Mouse (Mus musculus): Measurements from ENCODE around the gene Bub1b. TPM values are rescaled to one million over a fixed set of nuclear protein-coding genes. Genes with fewer than 3 reads are reported as not detected.
A peak's percentile ranks its signal among the peaks of the same experiment; 100 is the strongest.

Bub1b gene
- polyA plus RNA-seq, 1 experiment from 2014 or later: 112 TPM

DNA sequence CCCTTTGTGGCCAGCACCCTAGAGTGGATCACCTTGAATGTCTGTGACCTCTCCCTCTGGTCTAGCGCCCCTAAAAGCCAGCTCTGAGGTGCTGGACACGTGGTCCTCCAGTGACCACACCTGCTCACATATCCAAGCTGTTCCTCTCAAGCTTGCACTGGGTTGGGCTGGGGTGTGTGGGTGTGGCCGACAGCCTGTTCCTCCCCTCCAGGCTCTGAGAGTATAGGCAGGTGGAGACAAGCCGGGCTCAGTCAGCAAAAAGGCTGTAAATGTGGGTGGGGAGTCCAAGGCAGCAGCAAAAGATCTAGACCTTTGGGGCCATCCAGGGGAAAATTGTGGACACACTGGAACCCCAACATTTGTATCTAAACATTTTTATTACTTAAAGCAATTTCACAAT, 60.4 kb downstream of the Bub1b start:
- Histone ChIP-seq H3K36me3 (ENCODE audit: control insufficient read depth, insufficient read depth, low read length) (no peaks in the 10 kb centered on the region), H3K9me3 (ENCODE audit: control insufficient read depth, low read length) (no peaks in the 10 kb centered on the region), H3K27me3 (ENCODE audit: control insufficient read depth, insufficient read depth, low read length) (peaks cover 12% of the 10 kb centered on the region), H3K4me2 (ENCODE audit: low read depth) (no peak overlapping the region), H3K9ac (ENCODE audit: low read length) (no peak overlapping the region), H3K4me3 (ENCODE audit: low read depth, low read length) (no peak overlapping the region), H3K27ac (ENCODE audit: low read depth, low read length) (no peak overlapping the region), H3K4me1 (ENCODE audit: control insufficient read depth, insufficient read depth, low read length) (peaks cover 14% of the 10 kb centered on the region)
- ATAC-seq (ENCODE audit: insufficient read depth, low FRiP score, low TSS enrichment): no peak
- WGBS: 26% methylated on average over 4 of the region's 4 CpGs
- DNase-seq (ENCODE audit: low spot score): no peak

DNA sequence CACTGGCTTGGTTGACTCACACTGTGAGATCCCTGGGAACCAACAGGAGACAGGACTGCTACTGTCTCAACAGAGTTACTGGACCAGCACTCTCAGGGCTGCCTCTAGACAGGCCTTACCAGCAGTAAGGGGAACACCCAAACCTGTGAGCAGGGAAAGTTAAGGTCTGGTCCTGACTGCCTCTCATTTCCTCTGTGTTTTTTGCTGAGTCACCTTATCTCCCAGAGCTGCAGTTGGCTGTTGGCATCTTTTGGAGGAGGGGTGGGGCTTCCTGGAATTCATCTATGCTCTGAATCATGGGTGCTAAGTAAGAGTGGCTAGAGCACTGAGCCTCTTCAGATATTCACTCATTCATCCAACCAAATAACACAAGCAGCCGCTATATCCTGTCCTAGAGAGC, 61.1 kb downstream of the Bub1b start:
- 85% methylated on average over 1 of the region's 1 CpGs for WGBS
- no peak overlapping the region for H3K4me3 ChIP-seq (ENCODE audit: low read depth, low read length)
- no peak overlapping the region for H3K9ac ChIP-seq (ENCODE audit: low read length)
- 0 out of 2 replicates have a peak overlapping the region, but pooled peaks have one; percentile 6 for H3K27ac ChIP-seq (ENCODE audit: low read depth, low read length)
- peaks cover 18% of the 10 kb centered on the region for H3K27me3 ChIP-seq (ENCODE audit: control insufficient read depth, insufficient read depth, low read length)
- ATAC-seq (ENCODE audit: insufficient read depth, low FRiP score, low TSS enrichment) (no peak), DNase-seq (ENCODE audit: low spot score) (no peak)
- no peaks in the 10 kb centered on the region for H3K9me3 ChIP-seq (ENCODE audit: control insufficient read depth, low read length)
- peaks cover 16% of the 10 kb centered on the region for H3K4me1 ChIP-seq (ENCODE audit: control insufficient read depth, insufficient read depth, low read length)
- H3K4me2 ChIP-seq (ENCODE audit: low read depth): no peak overlapping the region
- H3K36me3 ChIP-seq (ENCODE audit: control insufficient read depth, insufficient read depth, low read length): no peaks in the 10 kb centered on the region

DNA sequence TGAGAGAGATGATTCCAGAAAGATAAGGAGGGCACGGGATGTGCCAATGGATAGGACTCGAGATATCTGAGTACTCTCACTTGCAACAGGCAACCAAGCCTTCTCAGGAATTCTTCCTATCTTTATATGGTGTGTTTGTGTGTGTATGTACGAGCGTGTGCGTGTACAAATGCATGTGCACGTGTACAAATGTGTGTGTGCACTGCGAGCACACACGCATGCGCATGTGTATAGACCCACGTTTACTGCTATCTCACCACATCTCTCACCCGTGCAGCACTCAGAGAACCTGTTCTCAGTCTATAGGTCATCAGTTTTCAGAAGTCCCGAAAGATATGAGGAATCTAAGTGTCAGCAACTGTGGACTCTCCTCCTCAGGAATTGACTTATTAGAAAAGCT, 61.5 kb downstream of the Bub1b start:
- no peak for DNase-seq (ENCODE audit: low spot score)
- Histone ChIP-seq H3K27ac (ENCODE audit: low read depth, low read length) (no peak overlapping the region), H3K36me3 (ENCODE audit: control insufficient read depth, insufficient read depth, low read length) (no peaks in the 10 kb centered on the region), H3K9me3 (ENCODE audit: control insufficient read depth, low read length) (no peaks in the 10 kb centered on the region), H3K4me1 (ENCODE audit: control insufficient read depth, insufficient read depth, low read length) (peaks cover 16% of the 10 kb centered on the region), H3K9ac (ENCODE audit: low read length) (peak overlapping the region; percentile 52; the same call in 1 of the 2 replicates), H3K4me3 (ENCODE audit: low read depth, low read length) (no peak overlapping the region), H3K4me2 (ENCODE audit: low read depth) (peak overlapping the region; percentile 42), H3K27me3 (ENCODE audit: control insufficient read depth, insufficient read depth, low read length) (peaks cover 20% of the 10 kb centered on the region)
- 87% methylated on average over 12 of the region's 12 CpGs for WGBS
- no peak for ATAC-seq (ENCODE audit: insufficient read depth, low FRiP score, low TSS enrichment)

DNA sequence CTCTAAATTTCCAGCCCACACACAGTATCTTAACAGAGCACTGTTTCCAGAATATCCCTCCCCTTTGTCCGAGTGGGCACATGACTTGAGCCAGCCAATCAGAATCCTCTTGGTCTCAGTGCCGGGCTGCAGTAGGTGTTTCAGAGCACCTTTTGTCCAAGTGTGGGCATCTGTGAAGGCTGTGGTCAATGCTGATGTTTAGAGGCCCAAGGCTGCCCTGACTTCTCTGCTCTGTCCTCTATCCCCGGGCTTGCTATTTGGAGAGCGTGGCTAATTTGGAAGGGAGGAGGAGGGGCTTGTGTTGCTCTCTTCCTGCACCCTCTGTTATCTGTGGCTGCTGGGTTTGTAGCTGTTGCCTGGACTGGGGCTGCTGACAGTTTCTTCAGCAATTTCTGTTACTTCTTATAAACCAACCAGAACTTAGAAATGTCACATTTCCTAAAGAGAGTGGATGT, 62.0 kb downstream of the Bub1b start:
- WGBS: under 1% methylated on average over 4 of the region's 4 CpGs
- peak overlapping the region; percentile 52 for H3K9ac ChIP-seq (ENCODE audit: low read length)
- peak overlapping the region; percentile 20; the same call in 1 of the 2 replicates for H3K4me3 ChIP-seq (ENCODE audit: low read depth, low read length)
- DNase-seq (ENCODE audit: low spot score) (peak; percentile 66), ATAC-seq (ENCODE audit: insufficient read depth, low FRiP score, low TSS enrichment) (peak; percentile 75)
- no peaks in the 10 kb centered on the region for H3K36me3 ChIP-seq (ENCODE audit: control insufficient read depth, insufficient read depth, low read length)
- no peak overlapping the region for H3K27ac ChIP-seq (ENCODE audit: low read depth, low read length)
- H3K9me3 ChIP-seq (ENCODE audit: control insufficient read depth, low read length): no peaks in the 10 kb centered on the region
- H3K4me2 ChIP-seq (ENCODE audit: low read depth): peak overlapping the region; percentile 42
- H3K27me3 ChIP-seq (ENCODE audit: control insufficient read depth, insufficient read depth, low read length): peaks cover 23% of the 10 kb centered on the region
- peaks cover 16% of the 10 kb centered on the region for H3K4me1 ChIP-seq (ENCODE audit: control insufficient read depth, insufficient read depth, low read length)

DNA sequence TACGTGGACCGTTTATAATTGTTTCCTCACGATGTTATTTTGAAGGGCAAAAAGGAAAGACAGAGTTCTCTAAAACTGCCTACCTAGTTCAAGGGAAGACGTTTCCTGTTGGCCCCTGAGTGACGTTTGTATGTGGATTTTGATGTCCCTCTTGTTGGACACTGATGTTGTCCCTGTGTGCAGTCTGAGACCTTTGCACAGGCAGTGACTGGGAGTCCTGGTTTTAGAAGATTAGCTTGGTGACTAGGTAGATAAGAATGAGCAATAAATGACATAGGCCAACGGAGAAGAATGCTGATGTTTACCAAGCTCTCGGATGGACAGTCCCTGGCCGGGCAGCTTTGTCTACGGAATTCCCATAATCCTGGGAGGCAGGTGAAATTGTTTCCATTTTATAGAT, 63.9 kb downstream of the Bub1b start:
- Histone ChIP-seq H3K9me3 (ENCODE audit: control insufficient read depth, low read length) (no peaks in the 10 kb centered on the region), H3K4me1 (ENCODE audit: control insufficient read depth, insufficient read depth, low read length) (peaks cover 12% of the 10 kb centered on the region), H3K27me3 (ENCODE audit: control insufficient read depth, insufficient read depth, low read length) (peaks cover 23% of the 10 kb centered on the region), H3K4me3 (ENCODE audit: low read depth, low read length) (no peak overlapping the region), H3K9ac (ENCODE audit: low read length) (no peak overlapping the region), H3K36me3 (ENCODE audit: control insufficient read depth, insufficient read depth, low read length) (no peaks in the 10 kb centered on the region), H3K27ac (ENCODE audit: low read depth, low read length) (no peak overlapping the region), H3K4me2 (ENCODE audit: low read depth) (no peak overlapping the region)
- WGBS: 83% methylated on average over 9 of the region's 9 CpGs
- no peak for DNase-seq (ENCODE audit: low spot score)
- ATAC-seq (ENCODE audit: insufficient read depth, low FRiP score, low TSS enrichment): no peak

DNA sequence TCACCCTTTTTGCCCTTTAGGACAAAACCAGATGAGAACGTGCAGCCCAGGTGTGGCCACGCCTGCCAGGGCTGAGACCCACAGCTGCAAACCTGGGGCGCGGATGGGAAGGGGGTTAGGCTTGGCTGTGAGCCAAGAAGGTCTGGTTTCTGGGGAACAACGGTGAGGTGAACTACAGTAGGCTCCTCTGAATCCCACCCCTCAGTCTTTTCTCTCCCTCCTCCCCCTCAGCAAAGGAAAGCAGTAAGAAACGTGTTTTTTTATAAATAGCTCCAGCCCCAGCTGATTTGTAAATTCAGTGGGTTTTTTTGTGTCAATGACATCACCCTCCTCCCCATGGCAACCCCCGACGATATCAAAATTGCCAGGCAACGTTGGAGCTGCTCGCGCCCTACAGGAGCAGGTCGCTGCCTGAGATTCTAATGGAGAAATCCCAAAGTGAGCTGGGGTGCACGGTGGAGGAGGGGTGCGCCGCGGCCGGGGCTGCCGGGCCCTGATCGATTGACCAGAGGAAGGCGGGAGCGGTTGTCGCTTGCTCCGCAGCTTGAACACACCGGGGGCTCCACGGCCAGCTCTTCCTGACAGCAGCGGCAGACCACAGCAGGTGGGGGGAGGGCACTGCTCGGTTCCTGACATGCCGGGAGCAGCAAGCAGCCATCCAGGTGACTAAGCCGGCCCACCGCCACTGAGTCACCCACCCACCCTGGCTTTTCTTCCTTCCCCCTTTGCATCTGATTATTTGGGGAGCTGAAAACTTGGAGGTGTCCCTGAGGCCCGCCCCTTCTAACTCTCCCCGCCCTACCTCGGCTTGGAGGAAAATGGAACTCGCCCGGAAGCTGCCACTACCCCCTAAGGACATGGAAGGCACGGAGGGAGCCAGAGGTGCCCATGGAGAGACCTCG, 65.1 kb downstream of the Bub1b start, which contains the start of gene Pak6:
Gene Pak6, plus strand, starts transcription at position 402 of the 902 bp plus-strand sequence.
- ATAC-seq (ENCODE audit: insufficient read depth, low FRiP score, low TSS enrichment) (peak; percentile 24; the same call in 1 of the 2 replicates), DNase-seq (ENCODE audit: low spot score) (peak; percentile 43)
- Histone ChIP-seq H3K9ac (ENCODE audit: low read length) (peak within 1 kb of the TSS; percentile 54), H3K36me3 (ENCODE audit: control insufficient read depth, insufficient read depth, low read length) (no peaks in the 10 kb centered on the region), H3K4me1 (ENCODE audit: control insufficient read depth, insufficient read depth, low read length) (peaks cover 9% of the 10 kb centered on the region), H3K27ac (ENCODE audit: low read depth, low read length) (no peak within 1 kb of the TSS), H3K9me3 (ENCODE audit: control insufficient read depth, low read length) (no peaks in the 10 kb centered on the region), H3K4me3 (ENCODE audit: low read depth, low read length) (peak within 1 kb of the TSS; percentile 39), H3K27me3 (ENCODE audit: control insufficient read depth, insufficient read depth, low read length) (peaks cover 23% of the 10 kb centered on the region), H3K4me2 (ENCODE audit: low read depth) (peak within 1 kb of the TSS; percentile 71)
- 2% methylated on average over 37 of the region's 37 CpGs for WGBS

DNA sequence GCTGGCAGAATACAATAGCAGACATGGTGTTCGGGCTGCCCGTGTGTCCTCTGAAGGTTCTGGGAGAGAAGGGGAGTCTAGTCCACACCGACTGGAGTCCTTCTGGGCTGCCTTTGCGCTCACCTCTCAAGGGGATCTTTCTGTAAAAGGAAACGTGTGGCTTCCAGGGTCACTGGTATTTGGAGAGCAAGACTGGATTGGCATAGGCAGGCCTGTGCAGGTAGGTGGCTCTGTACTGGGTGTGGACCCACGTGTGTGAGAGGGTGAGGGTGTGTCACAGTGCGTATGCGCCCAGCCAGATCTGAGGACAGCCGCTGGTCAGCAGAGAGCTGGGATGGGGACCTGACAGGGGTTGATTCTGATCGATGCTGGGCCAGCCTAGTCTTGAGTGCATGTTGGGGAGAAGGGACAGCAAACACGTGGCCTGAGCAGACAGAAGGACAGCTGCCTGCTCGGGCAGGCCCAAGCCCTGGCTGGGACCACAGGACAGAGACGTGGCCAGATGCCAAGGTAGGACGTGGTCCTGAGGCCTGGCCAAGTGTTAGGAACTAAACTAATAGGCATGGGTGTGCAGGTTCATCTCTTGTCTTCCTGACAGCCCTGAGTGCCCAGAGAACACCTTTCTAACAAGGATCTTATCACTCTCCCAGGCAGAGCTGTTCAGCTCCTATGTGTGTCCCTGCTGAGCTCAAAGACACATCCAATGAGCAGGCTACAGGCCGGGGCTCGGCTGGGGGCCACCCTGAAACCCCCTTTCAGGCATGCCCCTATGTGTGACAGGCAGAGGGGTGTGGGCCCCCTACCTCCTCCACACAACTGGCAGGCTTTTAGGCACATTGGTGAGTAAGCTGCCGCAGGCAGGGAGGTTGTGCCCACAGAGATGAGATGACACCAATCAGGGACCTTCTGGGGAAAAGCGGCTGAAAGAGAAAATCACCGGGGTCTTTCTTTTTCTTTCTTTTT, 66.1 kb downstream of the Bub1b start:
- Histone ChIP-seq H3K9ac (ENCODE audit: low read length) (peak overlapping the region; percentile 54), H3K4me3 (ENCODE audit: low read depth, low read length) (peak overlapping the region; percentile 39; the same call in 1 of the 2 replicates), H3K36me3 (ENCODE audit: control insufficient read depth, insufficient read depth, low read length) (no peaks in the 10 kb centered on the region), H3K27ac (ENCODE audit: low read depth, low read length) (no peak overlapping the region), H3K4me1 (ENCODE audit: control insufficient read depth, insufficient read depth, low read length) (peaks cover 9% of the 10 kb centered on the region), H3K9me3 (ENCODE audit: control insufficient read depth, low read length) (no peaks in the 10 kb centered on the region), H3K4me2 (ENCODE audit: low read depth) (peak overlapping the region; percentile 71), H3K27me3 (ENCODE audit: control insufficient read depth, insufficient read depth, low read length) (peaks cover 23% of the 10 kb centered on the region)
- DNase-seq (ENCODE audit: low spot score): no peak
- ATAC-seq (ENCODE audit: insufficient read depth, low FRiP score, low TSS enrichment): no peak
- 54% methylated on average over 19 of the region's 19 CpGs for WGBS

DNA sequence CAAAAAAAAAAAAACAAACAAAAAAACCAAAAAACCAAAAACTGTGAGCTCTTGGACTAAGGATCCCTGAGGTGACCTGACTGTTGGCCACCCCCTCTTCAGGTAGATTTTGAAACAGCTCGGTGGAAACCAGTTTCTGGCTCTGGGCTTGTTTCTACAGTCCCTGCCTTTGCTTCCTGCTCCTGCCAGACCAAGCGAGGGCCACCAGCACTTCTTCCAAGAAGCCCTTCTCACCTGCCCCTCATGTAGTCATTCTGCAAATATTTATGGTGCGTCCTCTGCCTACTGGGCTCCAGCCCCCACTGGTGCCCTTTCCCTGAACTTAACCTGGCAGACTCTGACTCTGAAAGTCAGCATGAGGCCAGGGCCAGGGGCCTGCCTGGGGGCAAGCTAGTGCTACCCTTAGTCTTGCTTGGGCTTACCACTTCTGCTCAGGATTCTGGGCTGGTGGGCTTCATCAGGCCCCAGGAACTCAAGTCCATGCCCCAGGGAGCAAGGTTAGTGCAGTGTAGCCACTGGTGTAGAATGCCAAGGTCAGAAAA, 67.0 kb downstream of the Bub1b start:
- H3K27me3 ChIP-seq (ENCODE audit: control insufficient read depth, insufficient read depth, low read length): peaks cover 23% of the 10 kb centered on the region
- no peak overlapping the region for H3K9ac ChIP-seq (ENCODE audit: low read length)
- H3K9me3 ChIP-seq (ENCODE audit: control insufficient read depth, low read length): no peaks in the 10 kb centered on the region
- H3K4me1 ChIP-seq (ENCODE audit: control insufficient read depth, insufficient read depth, low read length): peaks cover 9% of the 10 kb centered on the region
- WGBS: 58% methylated on average over 3 of the region's 3 CpGs
- no peaks in the 10 kb centered on the region for H3K36me3 ChIP-seq (ENCODE audit: control insufficient read depth, insufficient read depth, low read length)
- no peak overlapping the region for H3K4me2 ChIP-seq (ENCODE audit: low read depth)
- ATAC-seq (ENCODE audit: insufficient read depth, low FRiP score, low TSS enrichment): no peak
- no peak overlapping the region for H3K4me3 ChIP-seq (ENCODE audit: low read depth, low read length)
- DNase-seq (ENCODE audit: low spot score): no peak
- no peak overlapping the region for H3K27ac ChIP-seq (ENCODE audit: low read depth, low read length)

All from neural tube, embryonic 11.5 days (tissue).